Mouse (Mus musculus): Measurements from ENCODE around the gene Gpr176. TPM values are rescaled to one million over a fixed set of nuclear protein-coding genes. Genes with fewer than 3 reads are reported as not detected.

Gene Gpr176
- total RNA-seq, 1 experiment, result 0.22 TPM

GRCm38 (mm10) chr2:118405568-118405967, 32.3 kb upstream of the Gpr176 start:
- no peak for DNase-seq (ENCODE audit: low read depth, low spot score)
- TF ChIP-seq ZC3H11A (IDR thresholded peaks at IDR 0.05; ENCODE audit: borderline replicate concordance, low read depth, low read length) (no peak), HCFC1 (IDR thresholded peaks at IDR 0.05; ENCODE audit: borderline replicate concordance, insufficient read depth, low read length) (no peak), CHD2 (IDR thresholded peaks at IDR 0.05; ENCODE audit: low read depth, low read length) (no peak), ZNF384 (IDR thresholded peaks at IDR 0.05; ENCODE audit: low read depth, low read length) (no peak), MAFK (IDR thresholded peaks at IDR 0.05; ENCODE audit: insufficient read depth, low read depth, low read length) (no peak)
- Histone ChIP-seq H3K9me3 (ENCODE audit: control insufficient read depth, insufficient read depth, low read depth, low read length) (no peaks in the 10 kb centered on the region), H3K4me1 (ENCODE audit: control insufficient read depth in 2 of 2, insufficient read depth in 2 of 2, low read length in 2 of 2, poor library complexity in 1 of 2) (no peaks in the 10 kb centered on the region), H3K4me3 (ENCODE audit: insufficient read depth in 1 of 2, low read depth in 1 of 2, low read length in 2 of 2, poor library complexity in 1 of 2, severe bottlenecking in 1 of 2) (no peak overlapping the region), H3K36me3 (ENCODE audit: control insufficient read depth, insufficient read depth, low read length, poor library complexity, severe bottlenecking) (no peaks in the 10 kb centered on the region), H3K9ac (ENCODE audit: insufficient read depth, low read depth, low read length, poor library complexity, severe bottlenecking) (no peak overlapping the region), H3K27ac (ENCODE audit: insufficient read depth, low read depth, low read length, poor library complexity, severe bottlenecking) (no peak overlapping the region)
- in situ Hi-C loops (cut with MboI; ENCODE audit: low sequenced_read_pairs in 2 of 2, unreplicated experiment in 2 of 2), result no loop called here

GRCm38 (mm10) chr2:118404336-118404735, 31.1 kb upstream of the Gpr176 start:
- no peak overlapping the region for H3K4me3 ChIP-seq (ENCODE audit: insufficient read depth in 1 of 2, low read depth in 1 of 2, low read length in 2 of 2, poor library complexity in 1 of 2, severe bottlenecking in 1 of 2)
- H3K9ac ChIP-seq (ENCODE audit: insufficient read depth, low read depth, low read length, poor library complexity, severe bottlenecking), result no peak overlapping the region
- no peak overlapping the region for H3K27ac ChIP-seq (ENCODE audit: insufficient read depth, low read depth, low read length, poor library complexity, severe bottlenecking)
- no peaks in the 10 kb centered on the region for H3K9me3 ChIP-seq (ENCODE audit: control insufficient read depth, insufficient read depth, low read depth, low read length)
- no peak for DNase-seq (ENCODE audit: low read depth, low spot score)
- no peaks in the 10 kb centered on the region for H3K36me3 ChIP-seq (ENCODE audit: control insufficient read depth, insufficient read depth, low read length, poor library complexity, severe bottlenecking)
- no peaks in the 10 kb centered on the region for H3K4me1 ChIP-seq (ENCODE audit: control insufficient read depth in 2 of 2, insufficient read depth in 2 of 2, low read length in 2 of 2, poor library complexity in 1 of 2)
- TF ChIP-seq ZC3H11A (IDR thresholded peaks at IDR 0.05; ENCODE audit: borderline replicate concordance, low read depth, low read length) (no peak), CHD2 (IDR thresholded peaks at IDR 0.05; ENCODE audit: low read depth, low read length) (no peak), HCFC1 (IDR thresholded peaks at IDR 0.05; ENCODE audit: borderline replicate concordance, insufficient read depth, low read length) (no peak), MAFK (IDR thresholded peaks at IDR 0.05; ENCODE audit: insufficient read depth, low read depth, low read length) (no peak), ZNF384 (IDR thresholded peaks at IDR 0.05; ENCODE audit: low read depth, low read length) (no peak)
- in situ Hi-C loops (cut with MboI; ENCODE audit: low sequenced_read_pairs in 2 of 2, unreplicated experiment in 2 of 2), result no loop called here

GRCm38 (mm10) chr2:118401834-118402727, 28.9 kb upstream of the Gpr176 start:
- no peaks in the 10 kb centered on the region for H3K9me3 ChIP-seq (ENCODE audit: control insufficient read depth, insufficient read depth, low read depth, low read length)
- H3K27ac ChIP-seq (ENCODE audit: insufficient read depth, low read depth, low read length, poor library complexity, severe bottlenecking), result no peak overlapping the region
- TF ChIP-seq ZC3H11A (IDR thresholded peaks at IDR 0.05; ENCODE audit: borderline replicate concordance, low read depth, low read length) (no peak), ZNF384 (IDR thresholded peaks at IDR 0.05; ENCODE audit: low read depth, low read length) (no peak), HCFC1 (IDR thresholded peaks at IDR 0.05; ENCODE audit: borderline replicate concordance, insufficient read depth, low read length) (no peak), CHD2 (IDR thresholded peaks at IDR 0.05; ENCODE audit: low read depth, low read length) (no peak), MAFK (IDR thresholded peaks at IDR 0.05; ENCODE audit: insufficient read depth, low read depth, low read length) (no peak)
- H3K4me3 ChIP-seq (ENCODE audit: insufficient read depth in 1 of 2, low read depth in 1 of 2, low read length in 2 of 2, poor library complexity in 1 of 2, severe bottlenecking in 1 of 2), result no peak overlapping the region
- H3K4me1 ChIP-seq (ENCODE audit: control insufficient read depth in 2 of 2, insufficient read depth in 2 of 2, low read length in 2 of 2, poor library complexity in 1 of 2), result no peaks in the 10 kb centered on the region
- no peaks in the 10 kb centered on the region for H3K36me3 ChIP-seq (ENCODE audit: control insufficient read depth, insufficient read depth, low read length, poor library complexity, severe bottlenecking)
- no peak for DNase-seq (ENCODE audit: low read depth, low spot score)
- no peak overlapping the region for H3K9ac ChIP-seq (ENCODE audit: insufficient read depth, low read depth, low read length, poor library complexity, severe bottlenecking)
- in situ Hi-C loops (cut with MboI; ENCODE audit: low sequenced_read_pairs in 2 of 2, unreplicated experiment in 2 of 2), result no loop called here

GRCm38 (mm10) chr2:118399751-118400150, 26.5 kb upstream of the Gpr176 start:
- in situ Hi-C loops (cut with MboI; ENCODE audit: low sequenced_read_pairs in 2 of 2, unreplicated experiment in 2 of 2), result no loop called here
- Histone ChIP-seq H3K4me3 (ENCODE audit: insufficient read depth in 1 of 2, low read depth in 1 of 2, low read length in 2 of 2, poor library complexity in 1 of 2, severe bottlenecking in 1 of 2) (no peak overlapping the region), H3K9me3 (ENCODE audit: control insufficient read depth, insufficient read depth, low read depth, low read length) (no peaks in the 10 kb centered on the region), H3K36me3 (ENCODE audit: control insufficient read depth, insufficient read depth, low read length, poor library complexity, severe bottlenecking) (no peaks in the 10 kb centered on the region), H3K4me1 (ENCODE audit: control insufficient read depth in 2 of 2, insufficient read depth in 2 of 2, low read length in 2 of 2, poor library complexity in 1 of 2) (no peaks in the 10 kb centered on the region), H3K9ac (ENCODE audit: insufficient read depth, low read depth, low read length, poor library complexity, severe bottlenecking) (no peak overlapping the region), H3K27ac (ENCODE audit: insufficient read depth, low read depth, low read length, poor library complexity, severe bottlenecking) (no peak overlapping the region)
- TF ChIP-seq CHD2 (IDR thresholded peaks at IDR 0.05; ENCODE audit: low read depth, low read length) (no peak), ZC3H11A (IDR thresholded peaks at IDR 0.05; ENCODE audit: borderline replicate concordance, low read depth, low read length) (no peak), ZNF384 (IDR thresholded peaks at IDR 0.05; ENCODE audit: low read depth, low read length) (no peak), MAFK (IDR thresholded peaks at IDR 0.05; ENCODE audit: insufficient read depth, low read depth, low read length) (no peak), HCFC1 (IDR thresholded peaks at IDR 0.05; ENCODE audit: borderline replicate concordance, insufficient read depth, low read length) (no peak)
- DNase-seq (ENCODE audit: low read depth, low spot score), result no peak

Measured in ES-E14 (cell line).